8 mouse cellular contexts compared by ENCODE assay signal in the genomic region with DNA sequence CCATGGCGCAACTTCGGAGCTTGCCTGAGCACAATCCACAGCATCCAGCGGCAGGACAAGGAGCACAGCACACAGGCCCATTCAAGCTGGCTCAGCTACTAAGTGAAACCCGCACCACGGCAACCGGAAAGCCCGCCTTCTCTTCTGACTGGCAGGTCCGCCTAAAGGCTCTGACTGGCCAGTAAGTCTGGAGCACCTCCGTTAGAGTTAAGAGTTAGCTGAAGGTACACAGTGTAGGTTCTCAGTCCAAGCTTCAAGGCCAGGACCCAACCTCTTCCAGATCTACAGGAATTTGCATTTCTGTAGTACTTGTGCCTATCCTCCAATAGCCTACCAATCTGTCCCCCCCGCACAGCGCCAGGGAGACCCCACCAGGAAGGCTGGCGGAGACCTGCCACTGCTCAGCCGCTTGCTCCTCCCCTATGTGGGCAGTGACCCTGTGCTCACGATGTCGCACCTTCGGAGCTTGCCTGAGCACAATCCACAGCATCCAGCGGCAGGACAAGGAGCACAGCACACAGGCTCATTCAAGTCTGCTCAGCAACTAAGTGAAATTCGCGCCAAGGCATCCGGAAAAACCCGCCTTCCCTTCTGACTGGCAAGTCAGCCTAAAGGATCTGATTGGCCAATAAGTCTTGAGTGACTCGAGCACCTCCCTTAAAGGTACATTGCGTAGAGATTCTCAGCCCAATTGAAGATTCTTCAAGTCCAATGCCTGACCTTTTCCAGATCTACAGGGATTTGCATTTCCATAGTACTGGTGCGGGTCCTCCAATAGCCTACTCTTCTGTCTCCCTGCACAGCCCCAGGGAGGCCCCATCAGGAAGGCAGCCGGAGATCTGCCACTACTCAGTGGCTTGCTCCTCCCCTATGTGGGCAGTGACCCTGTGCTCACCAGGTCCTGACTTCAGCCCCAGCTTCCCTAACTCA. TPM values are rescaled to one million over a fixed set of nuclear protein-coding genes. Genes with fewer than 3 reads are reported as not detected.
DNase-seq lines count a peak whose midpoint lies in the region; ATAC-seq lines count a peak whose summit lies in the region.
"Not testable (repeated sequence)": the region's sequence is repeated elsewhere in the genome, so short reads cannot be mapped to it uniquely, and the experiment has no call there.

A630089N07Rik (minus strand) TSS at position 562 of the 930 bp plus-strand sequence.

- H3K27ac ChIP-seq in heart, embryonic 14.5 days (replicated peaks in 1 of 2; ENCODE audit: control insufficient read depth in 1 of 2, insufficient read depth in 1 of 2, low read depth in 2 of 2, low read length in 2 of 2): peak within 1 kb of the TSS; percentile 77 to 80
- peak within 1 kb of the TSS; percentile 86 for H3K27ac ChIP-seq in liver, embryonic 13.5 days
- peak within 1 kb of the TSS; percentile 77 for H3K27ac ChIP-seq in stomach, embryonic 16.5 days (ENCODE audit: low read length)

- not testable (repeated sequence) for H3K27me3 ChIP-seq in heart, embryonic 14.5 days (ENCODE audit: control insufficient read depth, insufficient read depth, low read length); liver, embryonic 13.5 days; stomach, embryonic 16.5 days (ENCODE audit: control insufficient read depth, insufficient read depth, low read length)

- DNase-seq in c-Kit-negative CD71-positive TER-119-positive erythroid progenitor cells, embryonic 14.5 days (ENCODE audit: low read depth, low spot score): peak; percentile 64
- DNase-seq in fibroblast of lung, adult 2 months (ENCODE audit: low read depth): peak; percentile 61
- peak; percentile 91 for DNase-seq in kidney, postnatal 14 days
- peak; percentile 78 for DNase-seq in liver, embryonic 13.5 days
- DNase-seq in neural tube, embryonic 10.5 days (ENCODE audit: extremely low spot score, low spot score): peak; percentile 89

- peak within 1 kb of the TSS; percentile 76 for H3K9ac ChIP-seq in heart, embryonic 14.5 days (ENCODE audit: low read length)
- H3K9ac ChIP-seq in liver, embryonic 13.5 days: peak within 1 kb of the TSS; percentile 84
- H3K9ac ChIP-seq in stomach, embryonic 16.5 days (ENCODE audit: low read length): peak within 1 kb of the TSS; percentile 72

- peak within 1 kb of the TSS; percentile 83 to 84 for H3K4me3 ChIP-seq in heart, embryonic 14.5 days (ENCODE audit: control insufficient read depth in 1 of 2, insufficient read depth in 1 of 2, low read depth in 1 of 2, low read length in 2 of 2)
- H3K4me3 ChIP-seq in liver, embryonic 13.5 days (replicated peaks): peak within 1 kb of the TSS; percentile 74
- peak within 1 kb of the TSS; percentile 70 for H3K4me3 ChIP-seq in stomach, embryonic 16.5 days (replicated peaks; ENCODE audit: low read length)

- H3K4me1 ChIP-seq in heart, embryonic 14.5 days (ENCODE audit: control insufficient read depth in 2 of 2, insufficient read depth in 2 of 2, low read length in 2 of 2): peaks cover 0 to 12% of the 10 kb centered on the region in 2 experiments; a peak in 3 of 4 replicates
- peaks cover 20% of the 10 kb centered on the region for H3K4me1 ChIP-seq in liver, embryonic 13.5 days (replicated peaks)
- H3K4me1 ChIP-seq in stomach, embryonic 16.5 days (ENCODE audit: control insufficient read depth, insufficient read depth, low read length): not testable (repeated sequence)

- peak; percentile 96 for ATAC-seq in CD4-positive, CD25-positive, alpha-beta regulatory T cell, adult 4 months
- ATAC-seq in heart, embryonic 14.5 days (ENCODE audit: insufficient number of reproducible peaks, insufficient read depth, low FRiP score, low read depth): peak; percentile 94
- peak; percentile 94 for ATAC-seq in liver, embryonic 13.5 days (ENCODE audit: low read depth)
- ATAC-seq in stomach, embryonic 16.5 days (ENCODE audit: insufficient read depth, low FRiP score): peak; percentile 98

- H3K9me3 ChIP-seq in heart, embryonic 14.5 days (ENCODE audit: control insufficient read depth, low read length); liver, embryonic 13.5 days (replicated peaks); stomach, embryonic 16.5 days (replicated peaks; ENCODE audit: control insufficient read depth, low read length): not testable (repeated sequence)

- peak within 1 kb of the TSS; percentile 73 for H3K4me2 ChIP-seq in heart, embryonic 14.5 days (ENCODE audit: low read length)
- H3K4me2 ChIP-seq in liver, embryonic 13.5 days: peak within 1 kb of the TSS; percentile 78
- peak within 1 kb of the TSS; percentile 66 for H3K4me2 ChIP-seq in stomach, embryonic 16.5 days (ENCODE audit: low read depth, low read length)

- H3K36me3 ChIP-seq in heart, embryonic 14.5 days (ENCODE audit: control insufficient read depth, insufficient read depth, low read length); liver, embryonic 13.5 days; stomach, embryonic 16.5 days (ENCODE audit: control insufficient read depth, insufficient read depth, low read length): not testable (repeated sequence)

- under 1% methylated on average over 25 of the region's 25 CpGs for WGBS in heart, embryonic 14.5 days
- under 1% methylated on average over 25 of the region's 25 CpGs for WGBS in liver, embryonic 13.5 days (ENCODE audit: insufficient replicate concordance)
- under 1% methylated on average over 25 of the region's 25 CpGs for WGBS in stomach, embryonic 16.5 days

RNA-seq across cellular contexts. Expression of gene A630089N07Rik, which starts in this region (rescaled TPM):
- polyA plus RNA-seq in CD4-positive, CD25-positive, alpha-beta regulatory T cell, adult 4 months (2017; shearing (Covaris generic)): 10 to 100 TPM; 18.8 to 21.6 TPM
- polyA plus RNA-seq in heart, embryonic 14.5 days (2014; fragmentation: Nextera tagmentation; extraction: Ambion mirVana): 9.0 and 11.2 TPM in 2 replicates
- polyA plus RNA-seq in liver, embryonic 13.5 days (2015; fragmentation: Nextera tagmentation; extraction: Ambion mirVana): 10.3 and 13.2 TPM in 2 replicates
- 15.7 and 16.5 TPM in 2 replicates for polyA plus RNA-seq in stomach, embryonic 16.5 days (2015; fragmentation: Nextera tagmentation; extraction: Ambion mirVana)

Comparison
In these comparisons a context has a peak if more than half of its experiments do, and no peak if none do; other contexts are left out.
1. Peak in every context shown above with its lines: DNase-seq, ATAC-seq, H3K4me3 ChIP-seq and H3K27ac ChIP-seq.